Mouse (Mus musculus): ENCODE measurements around the gene Irgm1. TPM values are rescaled to one million over a fixed set of nuclear protein-coding genes. Genes with fewer than 3 reads are reported as not detected.
A peak's percentile ranks its signal among the peaks of the same experiment; 100 is the strongest.
"Not testable (repeated sequence)": the region's sequence is repeated elsewhere in the genome, so short reads cannot be mapped to it uniquely, and the experiment has no call there.

Gene Irgm1
- polyA plus RNA-seq, 1 experiment from 2014 or later, result 10.2 TPM

- no peak overlapping the region for H3K9ac ChIP-seq (ENCODE audit: low read length)
- WGBS, result 59% methylated on average over 2 of the region's 2 CpGs
- no peaks in the 10 kb centered on the region for H3K9me3 ChIP-seq (ENCODE audit: control insufficient read depth, low read length)
- no peak overlapping the region for H3K4me3 ChIP-seq (ENCODE audit: control insufficient read depth in 1 of 2, insufficient read depth in 1 of 2, low read depth in 1 of 2, low read length in 2 of 2)
- H3K27me3 ChIP-seq (ENCODE audit: control insufficient read depth, insufficient read depth, low read length), result no peaks in the 10 kb centered on the region
- no peak overlapping the region for H3K27ac ChIP-seq (replicated peaks in 1 of 2; ENCODE audit: control insufficient read depth in 1 of 2, insufficient read depth in 1 of 2, low read depth in 2 of 2, low read length in 2 of 2)
- no peaks in the 10 kb centered on the region for H3K36me3 ChIP-seq (ENCODE audit: control insufficient read depth, insufficient read depth, low read length)
- ATAC-seq (ENCODE audit: insufficient number of reproducible peaks, insufficient read depth, low FRiP score, low read depth), result no peak
- no peaks in the 10 kb centered on the region for H3K4me1 ChIP-seq (ENCODE audit: control insufficient read depth in 2 of 2, insufficient read depth in 2 of 2, low read length in 2 of 2)
- no peak overlapping the region for H3K4me2 ChIP-seq (ENCODE audit: low read length)
Measured at GRCm38 (mm10) chr11:48898812-48899431, 27.4 kb upstream of the Irgm1 start.

GRCm38 (mm10) chr11:48876680-48877079 lies 5.2 kb upstream of the Irgm1 start:
- Histone ChIP-seq H3K9me3 (ENCODE audit: control insufficient read depth, low read length) (no peaks in the 10 kb centered on the region; the same call in 1 of the 2 replicates), H3K27ac (replicated peaks in 1 of 2; ENCODE audit: control insufficient read depth in 1 of 2, insufficient read depth in 1 of 2, low read depth in 2 of 2, low read length in 2 of 2) (no peak overlapping the region), H3K4me2 (ENCODE audit: low read length) (no peak overlapping the region), H3K4me1 (ENCODE audit: control insufficient read depth in 2 of 2, insufficient read depth in 2 of 2, low read length in 2 of 2) (peaks cover 2 to 13% of the 10 kb centered on the region in 2 experiments; a peak in 1 of 4 replicates), H3K9ac (ENCODE audit: low read length) (no peak overlapping the region), H3K4me3 (ENCODE audit: control insufficient read depth in 1 of 2, insufficient read depth in 1 of 2, low read depth in 1 of 2, low read length in 2 of 2) (no peak overlapping the region), H3K27me3 (ENCODE audit: control insufficient read depth, insufficient read depth, low read length) (no peaks in the 10 kb centered on the region), H3K36me3 (ENCODE audit: control insufficient read depth, insufficient read depth, low read length) (no peaks in the 10 kb centered on the region)
- no peak for ATAC-seq (ENCODE audit: insufficient number of reproducible peaks, insufficient read depth, low FRiP score, low read depth)
- WGBS, result 88% methylated on average over 1 of the region's 1 CpGs

DNA sequence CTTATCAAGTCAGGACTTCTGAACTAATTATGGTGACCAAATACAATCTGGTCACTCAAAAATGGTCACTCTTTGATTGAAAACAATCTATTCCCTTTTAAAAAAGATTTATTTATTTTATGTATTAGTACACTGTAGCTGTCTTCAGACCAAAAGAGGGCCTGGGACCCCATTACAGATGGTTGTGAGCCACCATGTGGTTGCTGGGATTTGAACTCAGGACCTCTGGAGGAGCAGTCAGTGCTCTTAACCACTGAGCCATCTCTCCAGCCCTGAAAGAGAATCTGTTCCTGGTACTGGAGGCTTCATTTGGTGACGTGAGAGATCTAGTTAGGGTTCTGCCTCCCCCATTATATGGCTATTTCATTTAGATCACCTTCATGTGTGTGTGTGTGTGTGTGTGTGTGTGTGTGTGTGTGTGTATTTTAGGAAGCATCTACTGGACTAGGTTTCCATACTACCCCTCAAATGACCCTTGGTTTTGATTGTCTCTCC lies 3.9 kb upstream of the Irgm1 start:
- WGBS, result 65% methylated on average over 1 of the region's 1 CpGs
- not testable (repeated sequence) for ATAC-seq (ENCODE audit: insufficient number of reproducible peaks, insufficient read depth, low FRiP score, low read depth)

GRCm38 (mm10) chr11:48874465-48874864 lies 3.0 kb upstream of the Irgm1 start:
- no peaks in the 10 kb centered on the region for H3K27me3 ChIP-seq (ENCODE audit: control insufficient read depth, insufficient read depth, low read length)
- H3K9ac ChIP-seq (ENCODE audit: low read length), result no peak overlapping the region
- no peak overlapping the region for H3K27ac ChIP-seq (replicated peaks in 1 of 2; ENCODE audit: control insufficient read depth in 1 of 2, insufficient read depth in 1 of 2, low read depth in 2 of 2, low read length in 2 of 2)
- 1% methylated on average over 4 of the region's 4 CpGs for WGBS
- no peaks in the 10 kb centered on the region for H3K36me3 ChIP-seq (ENCODE audit: control insufficient read depth, insufficient read depth, low read length)
- no peaks in the 10 kb centered on the region for H3K9me3 ChIP-seq (ENCODE audit: control insufficient read depth, low read length)
- peaks cover 6 to 27% of the 10 kb centered on the region in 2 experiments for H3K4me1 ChIP-seq (ENCODE audit: control insufficient read depth in 2 of 2, insufficient read depth in 2 of 2, low read length in 2 of 2)
- H3K4me3 ChIP-seq (ENCODE audit: control insufficient read depth in 1 of 2, insufficient read depth in 1 of 2, low read depth in 1 of 2, low read length in 2 of 2), result no peak overlapping the region
- H3K4me2 ChIP-seq (ENCODE audit: low read length), result no peak overlapping the region
- ATAC-seq (ENCODE audit: insufficient number of reproducible peaks, insufficient read depth, low FRiP score, low read depth), result no peak

More for the DNA sequence above, 3.9 kb upstream of the Irgm1 start:
- H3K9ac ChIP-seq (ENCODE audit: low read length); H3K4me3 ChIP-seq (ENCODE audit: control insufficient read depth in 1 of 2, insufficient read depth in 1 of 2, low read depth in 1 of 2, low read length in 2 of 2); H3K27ac ChIP-seq (replicated peaks in 1 of 2; ENCODE audit: control insufficient read depth in 1 of 2, insufficient read depth in 1 of 2, low read depth in 2 of 2, low read length in 2 of 2); H3K9me3 ChIP-seq (ENCODE audit: control insufficient read depth, low read length); H3K27me3 ChIP-seq (ENCODE audit: control insufficient read depth, insufficient read depth, low read length); H3K4me2 ChIP-seq (ENCODE audit: low read length); H3K36me3 ChIP-seq (ENCODE audit: control insufficient read depth, insufficient read depth, low read length): not testable (repeated sequence)
- peaks cover 2 to 18% of the 10 kb centered on the region in 2 experiments; a peak in 3 of 4 replicates for H3K4me1 ChIP-seq (ENCODE audit: control insufficient read depth in 2 of 2, insufficient read depth in 2 of 2, low read length in 2 of 2)

DNA sequence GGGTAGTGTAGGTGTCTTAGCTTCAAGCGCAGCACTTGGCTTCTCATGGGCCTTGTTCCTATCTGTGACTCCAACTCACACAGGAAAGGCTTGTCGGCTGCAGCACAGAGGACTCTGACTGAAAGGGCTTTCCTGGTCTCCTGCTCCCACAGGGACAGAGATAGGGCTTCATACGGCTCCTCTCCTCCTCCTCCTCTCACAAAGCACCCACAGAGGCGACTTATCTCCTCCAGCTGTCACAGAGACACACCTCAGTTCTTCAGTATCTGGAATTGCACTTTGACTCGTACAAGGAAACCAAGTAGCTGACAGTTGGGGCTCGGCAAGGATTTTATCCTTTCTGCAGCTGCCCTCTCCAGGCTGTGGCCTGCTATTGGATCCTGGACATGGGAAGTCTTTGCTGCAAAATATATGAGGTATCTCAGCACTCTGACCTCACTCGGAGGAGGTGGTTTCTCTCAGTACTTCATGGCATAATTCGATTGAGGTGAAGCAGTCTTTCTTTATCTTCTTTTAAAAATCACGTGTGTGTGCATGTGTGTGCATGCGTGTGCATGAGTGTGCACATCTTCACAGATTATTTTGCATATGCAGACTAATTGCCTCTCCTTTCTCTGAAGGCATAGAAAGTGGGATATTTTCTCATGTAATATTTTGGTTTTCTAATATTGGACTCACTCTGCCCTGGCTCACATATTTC lies 2.3 kb upstream of the Irgm1 start:
- 41% methylated on average over 10 of the region's 10 CpGs for WGBS
- no peaks in the 10 kb centered on the region for H3K36me3 ChIP-seq (ENCODE audit: control insufficient read depth, insufficient read depth, low read length)
- peaks cover 9 to 35% of the 10 kb centered on the region in 2 experiments for H3K4me1 ChIP-seq (ENCODE audit: control insufficient read depth in 2 of 2, insufficient read depth in 2 of 2, low read length in 2 of 2)
- H3K27ac ChIP-seq (replicated peaks in 1 of 2; ENCODE audit: control insufficient read depth in 1 of 2, insufficient read depth in 1 of 2, low read depth in 2 of 2, low read length in 2 of 2), result no peak overlapping the region
- H3K9ac ChIP-seq (ENCODE audit: low read length), result no peak overlapping the region
- no peak overlapping the region for H3K4me3 ChIP-seq (ENCODE audit: control insufficient read depth in 1 of 2, insufficient read depth in 1 of 2, low read depth in 1 of 2, low read length in 2 of 2)
- H3K4me2 ChIP-seq (ENCODE audit: low read length), result no peak overlapping the region
- no peaks in the 10 kb centered on the region for H3K9me3 ChIP-seq (ENCODE audit: control insufficient read depth, low read length)
- H3K27me3 ChIP-seq (ENCODE audit: control insufficient read depth, insufficient read depth, low read length), result no peaks in the 10 kb centered on the region
- no peak for ATAC-seq (ENCODE audit: insufficient number of reproducible peaks, insufficient read depth, low FRiP score, low read depth)

DNA sequence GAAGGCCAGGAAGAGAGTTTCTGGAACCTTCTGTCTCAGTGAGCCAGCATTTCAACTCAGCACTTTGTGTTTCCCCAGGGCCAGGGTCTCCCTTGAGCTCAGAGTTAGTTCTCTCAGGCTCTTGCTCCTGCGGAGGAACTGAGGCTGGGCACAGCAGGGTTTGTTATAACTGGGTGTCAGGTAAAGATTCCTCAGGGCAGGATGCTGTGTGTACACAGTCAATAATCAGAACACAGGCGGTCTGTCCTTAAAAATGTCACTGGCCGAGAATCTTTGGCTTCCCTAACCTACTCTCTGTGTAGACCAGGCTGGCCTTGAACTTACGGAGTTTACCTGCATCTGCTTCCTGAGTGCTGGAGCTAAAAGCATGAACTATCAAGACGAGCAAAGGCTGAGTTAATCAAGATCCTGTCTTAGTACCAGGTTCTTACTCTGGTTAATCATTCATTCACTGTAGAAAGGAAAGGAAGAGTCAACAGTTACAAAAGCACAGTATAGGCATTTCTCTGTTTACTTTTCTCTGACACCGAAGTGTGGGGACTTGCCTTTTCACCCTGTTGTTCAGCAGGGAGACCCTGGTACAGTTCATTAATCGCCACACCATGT lies 1.3 kb upstream of the Irgm1 start:
- 80% methylated on average over 7 of the region's 7 CpGs for WGBS
- Histone ChIP-seq H3K36me3 (ENCODE audit: control insufficient read depth, insufficient read depth, low read length) (no peaks in the 10 kb centered on the region), H3K4me1 (ENCODE audit: control insufficient read depth in 2 of 2, insufficient read depth in 2 of 2, low read length in 2 of 2) (peaks cover 9 to 35% of the 10 kb centered on the region in 2 experiments), H3K27ac (replicated peaks in 1 of 2; ENCODE audit: control insufficient read depth in 1 of 2, insufficient read depth in 1 of 2, low read depth in 2 of 2, low read length in 2 of 2) (peak overlapping the region; percentile 43 to 71; a peak in 3 of 4 replicates), H3K4me3 (ENCODE audit: control insufficient read depth in 1 of 2, insufficient read depth in 1 of 2, low read depth in 1 of 2, low read length in 2 of 2) (no peak overlapping the region), H3K4me2 (ENCODE audit: low read length) (peak overlapping the region; percentile 83), H3K9me3 (ENCODE audit: control insufficient read depth, low read length) (no peaks in the 10 kb centered on the region), H3K9ac (ENCODE audit: low read length) (peak overlapping the region; percentile 73), H3K27me3 (ENCODE audit: control insufficient read depth, insufficient read depth, low read length) (no peaks in the 10 kb centered on the region)
- no peak for ATAC-seq (ENCODE audit: insufficient number of reproducible peaks, insufficient read depth, low FRiP score, low read depth)

DNA sequence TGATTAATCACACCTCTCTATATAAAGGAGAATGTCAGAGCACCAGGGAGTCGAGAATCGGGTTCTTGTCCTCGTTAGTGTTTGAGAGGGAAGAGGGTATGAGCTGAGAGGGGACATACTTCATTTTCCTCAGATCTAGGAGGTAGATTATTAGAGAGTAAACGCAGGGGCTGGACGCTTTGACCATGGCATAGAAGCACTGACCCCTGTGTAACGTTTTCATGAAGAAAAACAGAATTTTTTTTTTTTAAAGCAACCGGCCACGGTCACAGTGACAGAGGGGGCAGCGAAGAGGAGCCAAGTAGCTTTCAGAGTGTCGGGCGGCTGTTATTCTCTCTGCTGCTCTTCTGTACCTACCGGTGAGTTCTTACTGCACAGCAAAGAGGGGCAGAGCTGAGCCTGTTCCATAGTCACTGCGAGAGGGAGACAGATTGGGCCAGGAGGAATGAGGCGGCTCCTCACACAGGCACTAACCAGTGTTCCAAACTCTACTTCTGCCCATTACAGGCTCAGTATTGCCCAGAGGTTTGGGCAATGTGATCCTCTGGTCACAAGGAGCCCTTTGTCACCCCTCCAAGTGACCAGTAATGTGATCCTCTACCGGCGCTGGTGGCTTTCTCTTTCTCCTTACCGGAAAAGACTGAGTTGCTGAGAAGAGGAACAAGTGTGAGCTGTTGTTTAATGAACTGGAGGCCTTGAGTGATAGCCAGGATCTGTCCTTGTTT lies 496 bp upstream of the Irgm1 start:
- no peaks in the 10 kb centered on the region for H3K36me3 ChIP-seq (ENCODE audit: control insufficient read depth, insufficient read depth, low read length)
- H3K27ac ChIP-seq (replicated peaks in 1 of 2; ENCODE audit: control insufficient read depth in 1 of 2, insufficient read depth in 1 of 2, low read depth in 2 of 2, low read length in 2 of 2), result peak overlapping the region; percentile 43 to 71
- peaks cover 9 to 35% of the 10 kb centered on the region in 2 experiments for H3K4me1 ChIP-seq (ENCODE audit: control insufficient read depth in 2 of 2, insufficient read depth in 2 of 2, low read length in 2 of 2)
- H3K9ac ChIP-seq (ENCODE audit: low read length), result peak overlapping the region; percentile 73
- WGBS, result 7% methylated on average over 17 of the region's 17 CpGs
- peak overlapping the region; percentile 83 for H3K4me2 ChIP-seq (ENCODE audit: low read length)
- ATAC-seq (ENCODE audit: insufficient number of reproducible peaks, insufficient read depth, low FRiP score, low read depth), result no peak
- H3K27me3 ChIP-seq (ENCODE audit: control insufficient read depth, insufficient read depth, low read length), result no peaks in the 10 kb centered on the region
- no peaks in the 10 kb centered on the region for H3K9me3 ChIP-seq (ENCODE audit: control insufficient read depth, low read length)
- peak overlapping the region; percentile 52 to 62 for H3K4me3 ChIP-seq (ENCODE audit: control insufficient read depth in 1 of 2, insufficient read depth in 1 of 2, low read depth in 1 of 2, low read length in 2 of 2)

Data from heart, embryonic 14.5 days (tissue).